Mouse (Mus musculus): ENCODE results near the gene Map4k2. TPM values are rescaled to one million over a fixed set of nuclear protein-coding genes. Genes with fewer than 3 reads are reported as not detected.
A peak's percentile ranks its signal among the peaks of the same experiment; 100 is the strongest.

Map4k2 gene
- polyA plus RNA-seq, 1 experiment, result 1,004 TPM

DNA sequence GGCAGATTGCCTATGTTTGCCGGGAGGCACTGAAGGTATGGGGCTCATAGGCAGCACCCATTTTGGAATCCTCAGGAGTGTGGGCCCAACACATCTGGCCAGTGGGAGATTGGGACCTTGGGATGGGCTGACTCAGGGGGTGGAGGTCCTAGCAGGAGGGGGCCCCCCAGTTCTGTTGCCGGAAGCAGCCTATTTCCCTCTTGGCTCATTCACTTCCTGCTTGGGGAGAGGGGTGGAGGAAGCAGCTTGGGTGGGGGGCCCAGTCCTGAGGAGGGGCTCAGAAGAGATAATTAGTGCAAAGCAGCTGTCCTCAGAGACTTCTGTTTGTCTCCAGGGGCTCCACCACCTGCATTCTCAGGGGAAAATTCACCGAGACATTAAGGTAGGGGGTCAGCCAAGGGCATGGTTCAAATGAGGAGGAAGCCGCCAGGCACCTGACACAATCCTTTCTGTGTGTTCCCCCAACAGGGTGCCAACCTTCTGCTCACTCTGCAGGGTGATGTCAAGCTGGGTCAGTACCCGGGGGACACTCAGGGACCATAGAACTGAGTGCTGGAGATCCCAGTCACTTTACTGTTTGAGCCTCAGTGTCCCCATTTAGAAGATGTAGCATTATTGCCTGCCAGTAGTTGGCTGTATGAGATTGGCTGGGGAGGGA is 1.5 kb downstream of the Map4k2 start:
- DNase-seq, result peak; percentile 68
- TF ChIP-seq CTCF (IDR thresholded peaks at IDR 0.05; ENCODE audit: borderline replicate concordance, control insufficient read depth, extremely low read depth, insufficient read depth, low read length, poor library complexity) (no peak), POLR2A (IDR thresholded peaks at IDR 0.05; ENCODE audit: control insufficient read depth, extremely low read depth, insufficient read depth, low read length, poor library complexity) (peak; percentile 25; the same call in 1 of the 2 replicates)
- Histone ChIP-seq H3K4me3 (ENCODE audit: control insufficient read depth, insufficient read depth, low read length) (peak overlapping the region; percentile 80), H3K36me3 (ENCODE audit: control insufficient read depth, insufficient read depth, low read length) (peaks cover 21% of the 10 kb centered on the region), H3K4me1 (replicated peaks; ENCODE audit: control insufficient read depth, insufficient read depth, low read length) (peaks cover 34% of the 10 kb centered on the region), H3K27ac (ENCODE audit: control insufficient read depth, insufficient read depth, low read length) (peak overlapping the region; percentile 83), H3K27me3 (ENCODE audit: control insufficient read depth, insufficient read depth, low read length) (no peaks in the 10 kb centered on the region)
- WGBS, result 34% methylated on average over 5 of the region's 5 CpGs

GRCm38 (mm10) chr19:6343066-6343925 is 2.4 kb downstream of the Map4k2 start:
- DNase-seq, result peak; percentile 43
- Histone ChIP-seq H3K36me3 (ENCODE audit: control insufficient read depth, insufficient read depth, low read length) (peaks cover 22% of the 10 kb centered on the region), H3K4me3 (ENCODE audit: control insufficient read depth, insufficient read depth, low read length) (no peak overlapping the region), H3K27ac (ENCODE audit: control insufficient read depth, insufficient read depth, low read length) (peak overlapping the region; percentile 83), H3K27me3 (ENCODE audit: control insufficient read depth, insufficient read depth, low read length) (no peaks in the 10 kb centered on the region), H3K4me1 (replicated peaks; ENCODE audit: control insufficient read depth, insufficient read depth, low read length) (peaks cover 37% of the 10 kb centered on the region)
- WGBS, result 70% methylated on average over 19 of the region's 19 CpGs
- TF ChIP-seq CTCF (IDR thresholded peaks at IDR 0.05; ENCODE audit: borderline replicate concordance, control insufficient read depth, extremely low read depth, insufficient read depth, low read length, poor library complexity) (no peak; the same call in 1 of the 2 replicates), POLR2A (IDR thresholded peaks at IDR 0.05; ENCODE audit: control insufficient read depth, extremely low read depth, insufficient read depth, low read length, poor library complexity) (no peak)

- no peaks in the 10 kb centered on the region for H3K27me3 ChIP-seq (ENCODE audit: control insufficient read depth, insufficient read depth, low read length)
- no peak for TF ChIP-seq POLR2A (IDR thresholded peaks at IDR 0.05; ENCODE audit: control insufficient read depth, extremely low read depth, insufficient read depth, low read length, poor library complexity)
- no peak for TF ChIP-seq CTCF (IDR thresholded peaks at IDR 0.05; ENCODE audit: borderline replicate concordance, control insufficient read depth, extremely low read depth, insufficient read depth, low read length, poor library complexity)
- H3K36me3 ChIP-seq (ENCODE audit: control insufficient read depth, insufficient read depth, low read length), result peaks cover 24% of the 10 kb centered on the region
- 80% methylated on average over 5 of the region's 5 CpGs for WGBS
- H3K27ac ChIP-seq (ENCODE audit: control insufficient read depth, insufficient read depth, low read length), result no peak overlapping the region
- DNase-seq, result no peak
- no peak overlapping the region; the same call in 1 of the 2 replicates for H3K4me3 ChIP-seq (ENCODE audit: control insufficient read depth, insufficient read depth, low read length)
- H3K4me1 ChIP-seq (replicated peaks; ENCODE audit: control insufficient read depth, insufficient read depth, low read length), result peaks cover 43% of the 10 kb centered on the region
Observed at GRCm38 (mm10) chr19:6343996-6344395, 3.1 kb downstream of the Map4k2 start.

DNA sequence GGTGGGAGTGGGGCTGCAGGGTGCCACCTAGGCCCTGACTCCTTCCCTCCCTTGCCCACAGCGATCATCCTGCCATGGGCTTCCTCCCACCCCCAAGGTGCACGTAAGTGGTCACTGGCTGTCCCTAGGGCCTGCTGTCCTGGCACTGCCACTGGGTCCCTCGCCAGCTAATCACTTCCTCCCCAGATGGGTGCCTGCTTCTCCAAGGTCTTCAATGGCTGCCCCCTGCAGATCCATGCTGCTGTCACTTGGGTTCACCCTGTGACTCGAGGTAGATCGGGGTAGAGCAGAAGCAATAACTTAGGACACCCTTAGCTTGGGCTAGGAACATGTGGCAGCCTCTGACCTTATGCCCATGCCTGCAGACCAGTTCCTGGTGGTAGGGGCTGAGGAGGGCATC is 5.1 kb downstream of the Map4k2 start:
- peaks cover 34% of the 10 kb centered on the region for H3K4me1 ChIP-seq (replicated peaks; ENCODE audit: control insufficient read depth, insufficient read depth, low read length)
- H3K27me3 ChIP-seq (ENCODE audit: control insufficient read depth, insufficient read depth, low read length), result no peaks in the 10 kb centered on the region
- WGBS, result 97% methylated on average over 5 of the region's 5 CpGs
- DNase-seq, result no peak
- no peak overlapping the region for H3K27ac ChIP-seq (ENCODE audit: control insufficient read depth, insufficient read depth, low read length)
- no peak for TF ChIP-seq POLR2A (IDR thresholded peaks at IDR 0.05; ENCODE audit: control insufficient read depth, extremely low read depth, insufficient read depth, low read length, poor library complexity)
- TF ChIP-seq CTCF (IDR thresholded peaks at IDR 0.05; ENCODE audit: borderline replicate concordance, control insufficient read depth, extremely low read depth, insufficient read depth, low read length, poor library complexity), result no peak
- peaks cover 27% of the 10 kb centered on the region for H3K36me3 ChIP-seq (ENCODE audit: control insufficient read depth, insufficient read depth, low read length)
- H3K4me3 ChIP-seq (ENCODE audit: control insufficient read depth, insufficient read depth, low read length), result no peak overlapping the region

DNA sequence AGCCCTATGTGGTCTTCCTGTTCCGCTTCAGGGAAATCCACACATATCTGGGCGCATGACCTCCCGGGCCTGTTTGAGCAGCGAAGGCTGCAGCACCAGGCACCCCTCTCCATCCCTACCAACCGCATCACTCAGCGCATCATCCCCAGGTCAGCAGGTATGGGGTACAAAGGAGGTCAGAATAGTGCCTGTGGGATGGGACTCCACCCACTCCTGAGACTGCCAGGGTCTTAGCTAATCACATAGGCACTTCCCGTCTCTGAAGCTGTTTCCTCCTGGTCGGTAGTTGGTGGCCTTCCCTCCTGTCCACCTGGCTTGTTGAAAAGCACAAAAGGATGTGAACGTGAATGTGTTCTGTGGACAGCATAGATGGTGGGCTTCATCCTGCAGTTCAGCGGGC is 5.7 kb downstream of the Map4k2 start:
- DNase-seq, result no peak
- no peak overlapping the region for H3K27ac ChIP-seq (ENCODE audit: control insufficient read depth, insufficient read depth, low read length)
- peaks cover 27% of the 10 kb centered on the region for H3K36me3 ChIP-seq (ENCODE audit: control insufficient read depth, insufficient read depth, low read length)
- H3K4me1 ChIP-seq (replicated peaks; ENCODE audit: control insufficient read depth, insufficient read depth, low read length), result peaks cover 34% of the 10 kb centered on the region
- H3K4me3 ChIP-seq (ENCODE audit: control insufficient read depth, insufficient read depth, low read length), result no peak overlapping the region
- 94% methylated on average over 10 of the region's 10 CpGs for WGBS
- no peaks in the 10 kb centered on the region for H3K27me3 ChIP-seq (ENCODE audit: control insufficient read depth, insufficient read depth, low read length)
- TF ChIP-seq CTCF (IDR thresholded peaks at IDR 0.05; ENCODE audit: borderline replicate concordance, control insufficient read depth, extremely low read depth, insufficient read depth, low read length, poor library complexity) (no peak), POLR2A (IDR thresholded peaks at IDR 0.05; ENCODE audit: control insufficient read depth, extremely low read depth, insufficient read depth, low read length, poor library complexity) (no peak)

- H3K36me3 ChIP-seq (ENCODE audit: control insufficient read depth, insufficient read depth, low read length), result peaks cover 36% of the 10 kb centered on the region
- H3K4me1 ChIP-seq (replicated peaks; ENCODE audit: control insufficient read depth, insufficient read depth, low read length), result peaks cover 26% of the 10 kb centered on the region
- no peak overlapping the region for H3K4me3 ChIP-seq (ENCODE audit: control insufficient read depth, insufficient read depth, low read length)
- no peak overlapping the region for H3K27ac ChIP-seq (ENCODE audit: control insufficient read depth, insufficient read depth, low read length)
- no peak for DNase-seq
- 94% methylated on average over 4 of the region's 4 CpGs for WGBS
- no peaks in the 10 kb centered on the region for H3K27me3 ChIP-seq (ENCODE audit: control insufficient read depth, insufficient read depth, low read length)
- TF ChIP-seq CTCF (IDR thresholded peaks at IDR 0.05; ENCODE audit: borderline replicate concordance, control insufficient read depth, extremely low read depth, insufficient read depth, low read length, poor library complexity) (no peak), POLR2A (IDR thresholded peaks at IDR 0.05; ENCODE audit: control insufficient read depth, extremely low read depth, insufficient read depth, low read length, poor library complexity) (no peak)
Observed at GRCm38 (mm10) chr19:6347615-6348014, 6.7 kb downstream of the Map4k2 start.

Measured in thymus, adult 2 months (tissue).